Mouse (Mus musculus): ENCODE results near the gene Homez.

Homez gene

GRCm38 (mm10) chr14:54874165-54874564, 3.4 kb upstream of the Homez start:
- DNase-seq (ENCODE audit: inconsistent age in 2 of 2, low spot score in 1 of 2) = no peak

- no peak for DNase-seq (ENCODE audit: inconsistent age in 2 of 2, low spot score in 1 of 2)
These were observed 2.7 kb downstream of the Homez start for GRCm38 (mm10) chr14:54868026-54868425.

GRCm38 (mm10) chr14:54866936-54867335, 3.8 kb downstream of the Homez start:
- no peak for DNase-seq (ENCODE audit: inconsistent age in 2 of 2, low spot score in 1 of 2)

GRCm38 (mm10) chr14:54866268-54866667, 4.5 kb downstream of the Homez start:
- no peak for DNase-seq (ENCODE audit: inconsistent age in 2 of 2, low spot score in 1 of 2)

- DNase-seq (ENCODE audit: inconsistent age in 2 of 2, low spot score in 1 of 2) = no peak
These were observed 5.1 kb downstream of the Homez start for GRCm38 (mm10) chr14:54865626-54866025.

GRCm38 (mm10) chr14:54864313-54865036, 6.3 kb downstream of the Homez start:
- DNase-seq (ENCODE audit: inconsistent age in 2 of 2, low spot score in 1 of 2) = no peak

- DNase-seq (ENCODE audit: inconsistent age in 2 of 2, low spot score in 1 of 2) = peak; percentile 93 to 97
These were observed 7.1 kb downstream of the Homez start for GRCm38 (mm10) chr14:54863501-54864312.

- peak; percentile 52 to 86 for DNase-seq (ENCODE audit: inconsistent age in 2 of 2, low spot score in 1 of 2)
These were observed 10.2 kb downstream of the Homez start for GRCm38 (mm10) chr14:54860511-54860910.

GRCm38 (mm10) chr14:54857891-54858290, 12.9 kb downstream of the Homez start:
- DNase-seq (ENCODE audit: inconsistent age in 2 of 2, low spot score in 1 of 2) = no peak

GRCm38 (mm10) chr14:54856703-54857102, 14.1 kb downstream of the Homez start:
- DNase-seq (ENCODE audit: inconsistent age in 2 of 2, low spot score in 1 of 2) = no peak

GRCm38 (mm10) chr14:54855726-54856125, 15.0 kb downstream of the Homez start:
- peak in 1 of 2 experiments; percentile 56 for DNase-seq (ENCODE audit: inconsistent age in 2 of 2, low spot score in 1 of 2)

GRCm38 (mm10) chr14:54843461-54843860, 27.3 kb downstream of the Homez start:
- DNase-seq (ENCODE audit: inconsistent age in 2 of 2, low spot score in 1 of 2) = peak; percentile 48 to 87

GRCm38 (mm10) chr14:54823716-54824115, 47.0 kb downstream of the Homez start:
- DNase-seq (ENCODE audit: inconsistent age in 2 of 2, low spot score in 1 of 2) = peak; percentile 7 to 63

GRCm38 (mm10) chr14:54822301-54822700, 48.5 kb downstream of the Homez start:
- no peak for DNase-seq (ENCODE audit: inconsistent age in 2 of 2, low spot score in 1 of 2)

GRCm38 (mm10) chr14:54817791-54818190, 53.0 kb downstream of the Homez start:
- peak; percentile 41 to 73 for DNase-seq (ENCODE audit: inconsistent age in 2 of 2, low spot score in 1 of 2)

- no peak for DNase-seq (ENCODE audit: inconsistent age in 2 of 2, low spot score in 1 of 2)
These were observed 55.0 kb downstream of the Homez start for GRCm38 (mm10) chr14:54815737-54816136.

GRCm38 (mm10) chr14:54813991-54814390, 56.8 kb downstream of the Homez start, which contains the start of gene Rnf212b:
Gene Rnf212b (plus strand): TSS chr14:54814141.
- DNase-seq (ENCODE audit: inconsistent age in 2 of 2, low spot score in 1 of 2) = no peak

- no peak for DNase-seq (ENCODE audit: inconsistent age in 2 of 2, low spot score in 1 of 2)
These were observed 61.1 kb downstream of the Homez start for GRCm38 (mm10) chr14:54809668-54810033.

- DNase-seq (ENCODE audit: inconsistent age in 2 of 2, low spot score in 1 of 2) = peak; percentile 60 to 75
These were observed 61.8 kb downstream of the Homez start for GRCm38 (mm10) chr14:54808718-54809667.

GRCm38 (mm10) chr14:54806124-54806523, 64.6 kb downstream of the Homez start:
- no peak for DNase-seq (ENCODE audit: inconsistent age in 2 of 2, low spot score in 1 of 2)
